In the genomic region with DNA sequence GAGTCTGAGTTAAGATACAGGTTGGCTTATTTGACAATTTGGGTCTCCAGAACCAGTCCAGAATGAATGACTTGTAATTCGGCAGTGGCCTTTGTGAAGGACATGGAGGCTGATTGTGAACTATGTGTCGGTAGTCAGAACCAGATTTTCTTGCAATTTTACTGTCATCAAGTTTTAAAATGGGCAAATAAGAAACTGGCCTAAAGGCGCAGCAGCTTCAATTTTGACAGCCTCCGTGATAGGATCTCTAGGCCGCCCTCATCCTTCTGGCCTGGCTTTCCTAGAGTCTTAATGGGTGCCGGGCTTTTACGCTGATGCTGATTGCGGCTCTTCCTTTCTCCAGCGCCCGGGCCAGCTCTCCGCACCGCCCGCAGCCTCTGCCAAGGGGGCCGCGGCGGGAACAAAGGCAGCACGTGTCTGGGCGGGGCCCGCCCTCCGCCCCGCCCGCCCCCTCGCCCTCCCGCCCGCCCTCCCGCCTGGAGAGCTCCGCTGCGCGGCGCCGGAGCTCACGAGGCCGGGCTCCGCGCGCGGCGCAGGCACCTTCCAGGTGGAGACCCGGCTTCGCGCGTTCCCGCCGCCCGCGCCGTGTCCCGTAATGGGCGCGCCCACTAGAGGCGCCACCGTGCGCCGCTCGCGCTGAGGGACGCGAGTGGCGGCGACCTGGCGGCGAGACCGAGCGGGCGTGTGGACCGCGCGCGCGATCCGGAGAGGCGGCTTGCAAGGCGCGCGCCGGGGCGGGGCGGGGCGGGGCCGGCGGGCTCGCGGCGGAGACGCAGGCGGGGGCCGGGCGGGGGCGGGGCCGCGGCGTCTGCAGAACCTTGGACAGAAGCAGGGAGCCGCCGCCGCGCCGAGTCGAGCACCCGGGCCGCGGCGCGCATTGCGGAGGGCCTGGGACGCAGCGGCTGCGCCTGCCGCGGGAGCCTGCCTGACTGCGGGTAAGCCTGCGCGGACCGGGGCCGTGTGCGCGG, we compare ENCODE assay signal across 8 mouse cellular contexts. TPM values are rescaled to one million over a fixed set of nuclear protein-coding genes. Genes with fewer than 3 reads are reported as not detected.
A peak's percentile ranks its signal among the peaks of the same experiment; 100 is the strongest.
DNase-seq lines count a peak whose midpoint lies in the region; ATAC-seq lines count a peak whose summit lies in the region.

A gene (plus strand): TSS at position 802 of the 968 bp plus-strand sequence.

- H3K4me1 ChIP-seq in embryonic facial prominence, embryonic 11.5 days (ENCODE audit: control insufficient read depth, insufficient read depth, low read length) = peaks cover 15% of the 10 kb centered on the region; the same call in 1 of the 2 replicates
- peaks cover 7% of the 10 kb centered on the region for H3K4me1 ChIP-seq in limb, embryonic 11.5 days (ENCODE audit: control insufficient read depth, insufficient read depth, low read length)
- H3K4me1 ChIP-seq in midbrain, embryonic 14.5 days (ENCODE audit: control insufficient read depth, insufficient read depth, low read length) = peaks cover 19% of the 10 kb centered on the region

- peak within 1 kb of the TSS; percentile 93 for H3K4me2 ChIP-seq in embryonic facial prominence, embryonic 11.5 days (ENCODE audit: low read depth, low read length)
- peak within 1 kb of the TSS; percentile 97 for H3K4me2 ChIP-seq in limb, embryonic 11.5 days (ENCODE audit: low read depth, severe bottlenecking)
- H3K4me2 ChIP-seq in midbrain, embryonic 14.5 days (ENCODE audit: low read length) = peak within 1 kb of the TSS; percentile 98

- peak within 1 kb of the TSS; percentile 70 for H3K27ac ChIP-seq in embryonic facial prominence, embryonic 11.5 days (replicated peaks; ENCODE audit: low read depth, low read length)
- 0 out of 2 replicates have a peak within 1 kb of the TSS, but pooled peaks have one; percentile 23 for H3K27ac ChIP-seq in limb, embryonic 11.5 days (replicated peaks; ENCODE audit: low read depth, low read length)
- peak within 1 kb of the TSS; percentile 99 for H3K27ac ChIP-seq in midbrain, embryonic 14.5 days (replicated peaks; ENCODE audit: low read depth, low read length)

- peak within 1 kb of the TSS; percentile 72 for H3K4me3 ChIP-seq in embryonic facial prominence, embryonic 11.5 days (ENCODE audit: low read depth, low read length)
- peak within 1 kb of the TSS; percentile 74 for H3K4me3 ChIP-seq in limb, embryonic 11.5 days (ENCODE audit: low read depth, low read length)
- peak within 1 kb of the TSS; percentile 90 for H3K4me3 ChIP-seq in midbrain, embryonic 14.5 days (replicated peaks; ENCODE audit: low read depth, low read length)

- H3K27me3 ChIP-seq in embryonic facial prominence, embryonic 11.5 days (ENCODE audit: control insufficient read depth, insufficient read depth, low read length) = 0 out of 2 replicates have a peak, but pooled peaks cover 3% of the 10 kb centered on the region
- no peaks in the 10 kb centered on the region for H3K27me3 ChIP-seq in limb, embryonic 11.5 days (ENCODE audit: control insufficient read depth, insufficient read depth, low read length)
- H3K27me3 ChIP-seq in midbrain, embryonic 14.5 days (ENCODE audit: control insufficient read depth, insufficient read depth, low read length) = no peaks in the 10 kb centered on the region

- WGBS in embryonic facial prominence, embryonic 11.5 days = under 1% methylated on average over 53 of the region's 116 CpGs
- WGBS in limb, embryonic 11.5 days = under 1% methylated on average over 98 of the region's 116 CpGs
- WGBS in midbrain, embryonic 14.5 days = under 1% methylated on average over 92 of the region's 116 CpGs

- peaks cover 2% of the 10 kb centered on the region; the same call in 1 of the 2 replicates for H3K36me3 ChIP-seq in embryonic facial prominence, embryonic 11.5 days (replicated peaks; ENCODE audit: control insufficient read depth, insufficient read depth, low read depth, low read length)
- peaks cover 5% of the 10 kb centered on the region for H3K36me3 ChIP-seq in limb, embryonic 11.5 days (ENCODE audit: control insufficient read depth, insufficient read depth, low read length)
- H3K36me3 ChIP-seq in midbrain, embryonic 14.5 days (ENCODE audit: control insufficient read depth, insufficient read depth, low read length) = peaks cover 40% of the 10 kb centered on the region

- H3K9me3 ChIP-seq in embryonic facial prominence, embryonic 11.5 days (replicated peaks; ENCODE audit: control insufficient read depth, low read length) = no peaks in the 10 kb centered on the region
- no peaks in the 10 kb centered on the region for H3K9me3 ChIP-seq in limb, embryonic 11.5 days (ENCODE audit: control insufficient read depth, low read length)
- no peaks in the 10 kb centered on the region for H3K9me3 ChIP-seq in midbrain, embryonic 14.5 days (ENCODE audit: control insufficient read depth, low read length)

- H3K9ac ChIP-seq in embryonic facial prominence, embryonic 11.5 days (replicated peaks; ENCODE audit: low read length) = peak within 1 kb of the TSS; percentile 73
- peak within 1 kb of the TSS; percentile 70 for H3K9ac ChIP-seq in limb, embryonic 11.5 days (ENCODE audit: low read length)
- peak within 1 kb of the TSS; percentile 99 for H3K9ac ChIP-seq in midbrain, embryonic 14.5 days (replicated peaks; ENCODE audit: low read length)

- ATAC-seq in embryonic facial prominence, embryonic 11.5 days (replicated peaks; ENCODE audit: insufficient number of reproducible peaks, low FRiP score, low TSS enrichment, low read depth) = peak; percentile 81
- ATAC-seq in limb, embryonic 11.5 days (ENCODE audit: insufficient number of reproducible peaks, low FRiP score, low TSS enrichment, low read depth) = peak; percentile 84
- ATAC-seq in midbrain, embryonic 14.5 days (ENCODE audit: low FRiP score, low TSS enrichment) = peak; percentile 90

- DNase-seq in 416B (ENCODE audit: low read depth) = peak; percentile 63
- DNase-seq in adrenal gland, postnatal 25 days = peak; percentile 88
- DNase-seq in embryonic facial prominence, embryonic 11.5 days (ENCODE audit: low spot score) = peak; percentile 94
- peak; percentile 99 for DNase-seq in heart, adult 11 months
- DNase-seq in kidney, adult 11 months = peak; percentile 87
- peak; percentile 92 for DNase-seq in limb, embryonic 11.5 days (ENCODE audit: low spot score)
- DNase-seq in midbrain, embryonic 14.5 days = peak; percentile 99
- DNase-seq in spleen, adult 12 weeks (ENCODE audit: low spot score) = peak; percentile 76

RNA-seq across cellular contexts. Expression of the gene that starts here (rescaled TPM):
- total RNA-seq in adrenal gland, postnatal 25 days (2021) = 2.7 and 3.2 TPM in 2 replicates
- 5.4 and 6.6 TPM in 2 replicates for polyA plus RNA-seq in embryonic facial prominence, embryonic 11.5 days (2014; fragmentation: Nextera tagmentation; extraction: Ambion mirVana)
- 1.9 and 2.1 TPM in 2 replicates for polyA plus RNA-seq in limb, embryonic 11.5 days (2014; fragmentation: Nextera tagmentation; extraction: Ambion mirVana)
- polyA plus RNA-seq in midbrain, embryonic 14.5 days (2014; fragmentation: Nextera tagmentation; extraction: Ambion mirVana) = 103 and 134 TPM in 2 replicates

Comparison
In these comparisons a context has a peak if more than half of its experiments do, and no peak if none do; other contexts are left out.
1. Peak in every context shown above with its lines: DNase-seq, ATAC-seq, H3K4me3 ChIP-seq and H3K27ac ChIP-seq.
2. RNA of the gene that starts here (polyA plus RNA-seq): 103 to 134 TPM in midbrain, embryonic 14.5 days; 5.4 to 6.6 TPM in embryonic facial prominence, embryonic 11.5 days and 1.9 to 2.1 TPM in limb, embryonic 11.5 days; every median in the first group is over 10 times any median in the second.
3. H3K27ac ChIP-seq: peak in every context shown above with its lines; median percentile 99 in midbrain, embryonic 14.5 days; 70 in embryonic facial prominence, embryonic 11.5 days; 23 in limb, embryonic 11.5 days.